Mouse (Mus musculus) embryonic fibroblast, embryonic 13.5 days (primary cell): Measurements from ENCODE around the gene Deup1.

Experiments used
- CTCF ChIP-seq: IDR thresholded peaks from 2 replicates; pipeline ENCODE4 v1.5.1; 2011; ENCODE audit warnings: mild to moderate bottlenecking, control low read depth, low read length, moderate library complexity, borderline replicate concordance; ENCODE audit not compliant: insufficient read depth
- POLR2A ChIP-seq: IDR thresholded peaks from 2 replicates; pipeline ENCODE4 v1.6.1; 2011; ENCODE audit warnings: low read depth, mild to moderate bottlenecking, control low read depth, low read length, moderate library complexity

DNA sequence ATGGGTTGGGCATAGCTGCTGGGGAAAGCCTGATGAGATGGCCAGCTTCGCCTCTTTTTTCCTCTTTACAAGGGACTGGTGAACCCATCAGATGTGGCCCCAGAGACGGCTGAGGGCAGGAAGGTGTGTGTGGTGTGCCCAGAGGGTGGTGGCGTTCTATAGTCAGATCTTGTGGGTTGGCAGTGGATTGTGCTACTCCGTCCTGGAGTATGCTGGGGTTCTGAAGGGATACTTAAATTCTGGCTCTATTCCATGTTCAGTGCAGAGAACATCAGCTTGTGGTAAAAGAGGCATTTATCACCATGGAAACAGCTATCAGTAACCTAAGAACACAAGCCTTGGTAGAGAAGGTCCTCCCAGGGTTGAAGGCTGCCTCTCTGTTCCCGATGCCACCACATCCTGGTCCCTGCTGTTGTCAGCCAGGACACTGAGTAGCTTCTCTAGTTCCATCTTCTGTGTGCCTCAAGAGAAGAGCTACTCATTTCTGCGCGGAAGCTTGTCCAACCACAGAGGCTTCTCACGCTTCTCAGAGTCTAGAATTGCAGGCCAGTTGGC is 88.7 kb downstream of the Deup1 start:
- no peak for TF ChIP-seq CTCF
- TF ChIP-seq POLR2A, result no peak
